Mouse (Mus musculus): ENCODE measurements around the gene Cdkn1a.

DNA sequence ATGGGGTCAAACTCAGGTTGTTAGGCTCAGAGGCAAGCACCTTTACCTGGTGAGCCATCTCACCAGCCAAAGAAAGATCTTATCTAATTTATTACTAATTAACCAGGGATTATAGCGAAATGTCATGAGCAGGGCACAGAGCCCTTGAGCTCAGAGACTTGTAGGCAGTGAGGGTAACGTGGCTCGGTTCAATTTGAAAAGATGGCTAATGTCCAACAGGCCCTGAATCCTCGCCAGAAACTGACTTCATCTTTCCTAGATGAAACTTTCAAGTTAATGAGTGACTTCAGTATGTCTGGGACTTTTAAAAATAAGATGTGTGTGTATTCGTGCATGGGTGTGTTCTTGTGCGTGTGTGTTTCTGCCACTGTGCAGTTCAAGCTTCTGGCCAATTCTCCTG lies 32.0 kb downstream of the Cdkn1a start:
- no peak for TF ChIP-seq CTCF (IDR thresholded peaks at IDR 0.05; ENCODE audit: low read depth, low read length)
- TF ChIP-seq POLR2A (IDR thresholded peaks at IDR 0.05; ENCODE audit: borderline replicate concordance, low read depth, low read length), result no peak
